Mouse (Mus musculus): ENCODE measurements around the gene Atg4a-ps.

The Atg4a-ps gene

DNA sequence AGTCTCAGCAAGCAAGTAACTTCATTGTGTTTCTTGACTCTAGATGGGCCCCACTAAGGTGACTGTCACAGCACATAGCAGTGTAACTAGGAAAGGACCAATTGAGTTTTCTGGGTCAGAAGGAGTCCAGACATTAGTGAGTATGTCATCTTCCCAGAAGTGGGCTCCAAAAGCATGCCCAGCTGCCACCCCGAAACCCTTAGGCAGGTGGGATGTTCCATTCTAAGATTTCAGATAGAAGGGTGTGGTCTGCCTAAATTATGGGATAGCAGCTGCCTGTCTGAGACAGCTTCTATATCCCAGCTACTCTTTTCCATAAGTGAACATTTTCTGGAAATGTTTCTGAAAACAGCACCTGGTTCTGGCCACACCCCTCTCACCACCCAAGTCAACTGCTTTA lies 11.6 kb downstream of the Atg4a-ps start:
- in situ Hi-C loops (cut with MboI; ENCODE audit: low pct_unique_long_range_greater_than_20kb in 1 of 2, low sequenced_read_pairs in 2 of 2, unreplicated experiment in 1 of 2): no loop called here

DNA sequence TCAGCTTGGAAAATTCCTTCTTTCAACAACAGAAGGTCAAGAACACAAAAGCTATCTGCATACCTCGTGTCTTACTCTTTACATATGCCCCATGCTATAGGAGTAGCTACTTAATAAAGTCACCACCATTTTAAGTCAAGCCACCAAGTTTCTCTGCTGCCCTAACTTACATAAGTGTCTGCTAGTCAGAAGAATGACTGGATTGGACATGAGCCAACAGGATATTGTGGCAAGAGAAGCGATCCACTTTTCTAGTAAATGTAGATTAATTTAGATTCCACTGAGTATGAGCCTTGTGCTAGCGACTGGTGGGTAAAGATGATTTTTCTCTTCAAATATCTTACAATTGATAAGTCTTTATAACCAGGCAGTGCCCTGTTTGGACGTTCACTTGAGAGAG lies 12.0 kb downstream of the Atg4a-ps start:
- in situ Hi-C loops (cut with MboI; ENCODE audit: low pct_unique_long_range_greater_than_20kb in 1 of 2, low sequenced_read_pairs in 2 of 2, unreplicated experiment in 1 of 2): no loop called here

- in situ Hi-C loops (cut with MboI; ENCODE audit: low pct_unique_long_range_greater_than_20kb in 1 of 2, low sequenced_read_pairs in 2 of 2, unreplicated experiment in 1 of 2): no loop called here
Measured at GRCm38 (mm10) chr3:103633124-103633523, 12.7 kb downstream of the Atg4a-ps start.

DNA sequence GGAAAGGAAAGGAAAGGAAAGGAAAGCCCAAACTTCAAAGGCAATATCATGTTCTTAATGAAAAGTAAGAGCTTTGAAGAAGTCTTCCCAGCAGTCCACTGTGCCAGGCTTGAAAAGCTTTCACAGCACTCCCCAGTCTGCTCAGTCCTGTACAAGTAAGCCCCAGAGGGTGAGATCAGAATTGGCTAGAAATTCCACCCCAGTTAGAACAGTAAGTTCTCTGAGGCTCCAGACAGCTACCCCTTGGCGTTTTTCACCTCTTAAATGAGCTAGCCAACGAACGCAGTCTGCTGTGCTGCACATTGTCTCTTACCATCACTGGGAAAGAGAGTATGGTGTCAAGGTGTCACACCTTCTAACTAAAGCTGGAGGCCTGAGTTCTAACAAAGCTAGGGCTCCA lies 18.2 kb downstream of the Atg4a-ps start:
- in situ Hi-C loops (cut with MboI; ENCODE audit: low pct_unique_long_range_greater_than_20kb in 1 of 2, low sequenced_read_pairs in 2 of 2, unreplicated experiment in 1 of 2): loop anchor here in 1 of 2 experiments (5.0 kb wide), 1 partner anchor 110 kb away; the partner anchor contains the start of genes Gm10964 and Olfml3

DNA sequence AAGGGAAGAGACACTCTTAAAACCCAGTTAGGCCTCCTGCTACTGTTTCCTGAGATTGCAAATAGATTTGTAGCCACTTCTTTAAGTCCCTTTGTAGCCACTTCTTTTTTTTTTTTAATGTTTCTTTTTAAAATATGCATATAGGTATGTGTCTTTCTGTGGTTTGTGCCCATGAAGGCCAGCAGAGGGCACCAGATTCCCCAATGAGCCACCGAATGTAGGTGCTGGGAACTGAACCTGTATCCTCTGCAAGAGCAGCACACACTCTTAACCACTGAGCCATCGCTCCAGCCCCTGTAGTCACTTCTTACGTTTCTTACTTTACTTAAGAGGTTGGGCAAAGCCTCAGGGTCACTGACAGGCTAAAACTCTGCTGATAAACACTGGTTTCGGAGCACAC lies 19.4 kb downstream of the Atg4a-ps start:
- in situ Hi-C loops (cut with MboI; ENCODE audit: low pct_unique_long_range_greater_than_20kb in 1 of 2, low sequenced_read_pairs in 2 of 2, unreplicated experiment in 1 of 2): loop anchor here in 1 of 2 experiments (5.0 kb wide), 1 partner anchor 111 kb away; the partner anchor contains the start of genes Gm10964 and Olfml3

- in situ Hi-C loops (cut with MboI; ENCODE audit: low pct_unique_long_range_greater_than_20kb in 1 of 2, low sequenced_read_pairs in 2 of 2, unreplicated experiment in 1 of 2): loop anchor here in 1 of 2 experiments (5.0 kb wide), 1 partner anchor 112 kb away; the partner anchor contains the start of genes Gm10964 and Olfml3
Measured at GRCm38 (mm10) chr3:103625169-103625568, 20.7 kb downstream of the Atg4a-ps start.

GRCm38 (mm10) chr3:103624591-103625051 lies 21.2 kb downstream of the Atg4a-ps start:
- in situ Hi-C loops (cut with MboI; ENCODE audit: low pct_unique_long_range_greater_than_20kb in 1 of 2, low sequenced_read_pairs in 2 of 2, unreplicated experiment in 1 of 2): loop anchor here in 1 of 2 experiments (5.0 kb wide), 1 partner anchor 113 kb away; the partner anchor contains the start of genes Gm10964 and Olfml3

- in situ Hi-C loops (cut with MboI; ENCODE audit: low pct_unique_long_range_greater_than_20kb in 1 of 2, low sequenced_read_pairs in 2 of 2, unreplicated experiment in 1 of 2): no loop called here
Measured at GRCm38 (mm10) chr3:103623893-103624470, 21.9 kb downstream of the Atg4a-ps start.

DNA sequence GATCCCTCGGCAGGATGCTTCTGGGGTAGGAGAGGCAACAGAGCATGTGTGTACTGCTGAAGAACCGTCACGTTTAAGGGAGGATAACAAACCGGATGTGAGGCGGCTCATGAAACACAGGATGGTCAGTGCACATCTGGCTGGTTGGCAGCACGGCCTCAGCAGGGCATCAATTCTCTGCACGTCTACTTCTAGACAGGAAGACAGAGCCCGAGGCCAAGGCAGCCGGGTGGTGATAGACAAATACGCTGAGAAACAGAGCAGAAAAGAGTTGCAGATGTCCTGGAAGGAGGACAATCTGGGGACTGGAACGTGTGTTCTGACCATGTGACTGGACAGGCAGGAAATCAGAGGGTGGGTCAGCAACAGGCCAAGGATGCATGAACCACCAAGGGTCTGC lies 25.8 kb downstream of the Atg4a-ps start:
- in situ Hi-C loops (cut with MboI; ENCODE audit: low pct_unique_long_range_greater_than_20kb in 1 of 2, low sequenced_read_pairs in 2 of 2, unreplicated experiment in 1 of 2): no loop called here

DNA sequence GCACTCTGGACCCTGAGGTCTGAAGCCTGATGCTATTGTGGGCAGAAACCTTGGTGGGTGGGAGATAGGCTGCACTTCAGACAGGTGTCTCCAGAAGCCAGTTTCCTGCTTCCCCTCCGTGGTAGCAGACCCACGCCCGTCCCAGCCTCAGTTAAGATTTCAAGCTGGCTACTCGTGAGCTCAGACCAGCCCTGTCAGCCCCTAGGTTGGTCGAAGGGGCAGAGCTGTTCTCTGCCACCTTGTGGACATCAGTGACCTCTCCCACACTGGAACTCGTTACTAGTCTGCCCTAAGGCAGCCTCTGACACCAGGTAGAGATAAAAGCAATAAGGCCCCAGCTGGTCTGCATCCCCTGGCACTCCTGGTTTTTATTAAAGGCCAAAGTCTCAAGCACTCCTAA lies 28.9 kb downstream of the Atg4a-ps start:
- in situ Hi-C loops (cut with MboI; ENCODE audit: low pct_unique_long_range_greater_than_20kb in 1 of 2, low sequenced_read_pairs in 2 of 2, unreplicated experiment in 1 of 2): no loop called here

GRCm38 (mm10) chr3:103615621-103616020 lies 30.2 kb downstream of the Atg4a-ps start:
- in situ Hi-C loops (cut with MboI; ENCODE audit: low pct_unique_long_range_greater_than_20kb in 1 of 2, low sequenced_read_pairs in 2 of 2, unreplicated experiment in 1 of 2): no loop called here

DNA sequence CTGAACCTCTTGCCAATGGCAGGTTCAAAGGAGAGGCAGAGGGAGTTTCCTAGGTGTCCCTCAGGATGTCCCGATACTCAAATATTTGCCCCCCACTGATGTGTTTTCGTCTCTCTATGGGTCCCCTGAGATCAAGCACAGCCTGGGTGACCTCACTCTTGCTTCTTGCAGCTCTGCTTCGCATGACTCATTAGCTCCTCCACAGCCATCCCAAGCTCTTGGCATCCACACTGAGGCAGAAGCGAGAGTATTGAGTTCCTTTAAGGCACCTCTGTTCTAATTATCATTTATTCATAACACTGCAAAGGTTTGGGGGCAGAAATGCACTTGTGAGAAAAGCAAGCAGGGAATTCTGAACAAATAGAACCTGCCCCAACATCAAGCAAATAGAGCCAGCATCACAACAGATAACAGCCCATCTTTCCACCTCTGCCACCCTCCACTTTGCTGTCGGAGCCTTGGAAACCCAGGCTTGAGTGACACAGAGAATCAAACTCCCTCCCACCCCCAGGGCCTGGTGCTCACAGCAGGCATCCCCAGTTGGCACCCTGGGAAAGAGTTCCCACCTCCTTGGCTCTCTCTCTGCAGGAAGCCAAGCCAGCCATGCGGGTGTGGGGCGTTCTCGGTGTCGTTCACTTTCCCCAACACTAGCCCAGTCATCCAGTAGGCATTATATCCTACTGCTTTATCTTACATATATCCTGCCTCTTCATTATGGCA lies 33.1 kb downstream of the Atg4a-ps start:
- in situ Hi-C loops (cut with MboI; ENCODE audit: low pct_unique_long_range_greater_than_20kb in 1 of 2, low sequenced_read_pairs in 2 of 2, unreplicated experiment in 1 of 2): no loop called here

DNA sequence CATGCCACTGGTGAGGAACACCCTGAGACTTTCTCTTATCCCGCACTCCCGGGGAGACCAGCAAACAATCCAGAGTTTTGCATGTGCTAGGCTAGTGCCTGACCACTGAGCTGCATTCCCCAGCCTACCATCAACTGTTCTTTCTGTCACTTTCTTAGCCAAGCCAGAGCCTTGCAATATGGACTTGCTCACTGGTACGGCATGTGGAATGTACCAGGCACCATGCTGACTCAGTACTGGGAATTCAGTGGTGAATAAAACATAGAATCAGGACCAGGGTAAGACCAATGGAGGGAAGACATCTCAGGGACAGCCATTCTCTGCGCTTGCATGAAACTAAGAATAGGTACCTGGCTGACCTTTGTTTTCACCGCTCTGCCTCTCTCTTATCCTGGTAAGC lies 35.6 kb downstream of the Atg4a-ps start:
- in situ Hi-C loops (cut with MboI; ENCODE audit: low pct_unique_long_range_greater_than_20kb in 1 of 2, low sequenced_read_pairs in 2 of 2, unreplicated experiment in 1 of 2): no loop called here

- in situ Hi-C loops (cut with MboI; ENCODE audit: low pct_unique_long_range_greater_than_20kb in 1 of 2, low sequenced_read_pairs in 2 of 2, unreplicated experiment in 1 of 2): no loop called here
Measured at GRCm38 (mm10) chr3:103606660-103607595, 38.9 kb downstream of the Atg4a-ps start.

DNA sequence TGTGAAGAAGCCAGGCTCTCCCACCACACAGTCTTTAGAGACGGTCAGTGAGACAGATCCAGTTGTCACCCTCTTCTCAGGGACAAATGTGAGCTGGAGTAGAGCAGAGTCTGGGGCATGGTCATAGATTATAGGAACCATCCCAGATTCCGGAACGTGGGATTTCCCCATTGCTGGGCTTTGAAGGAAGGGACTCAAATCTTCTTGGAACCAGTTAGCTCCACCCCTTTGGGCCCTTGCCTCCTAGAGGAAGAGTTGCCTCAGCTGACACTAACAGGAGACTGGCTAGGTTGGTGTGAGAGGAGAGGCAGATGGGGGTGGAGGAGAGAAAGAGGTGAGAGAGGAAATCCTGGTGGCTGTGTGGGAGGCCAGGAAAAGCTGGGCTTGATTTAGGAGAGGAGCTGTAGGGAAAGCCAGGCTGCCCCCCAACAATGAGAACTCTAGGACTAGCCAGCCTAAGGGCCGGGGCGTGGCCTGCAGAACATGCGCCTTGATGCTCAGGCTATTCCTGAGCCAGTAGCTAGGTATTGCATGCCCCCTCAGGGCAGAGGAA lies 39.7 kb downstream of the Atg4a-ps start:
- in situ Hi-C loops (cut with MboI; ENCODE audit: low pct_unique_long_range_greater_than_20kb in 1 of 2, low sequenced_read_pairs in 2 of 2, unreplicated experiment in 1 of 2): no loop called here

DNA sequence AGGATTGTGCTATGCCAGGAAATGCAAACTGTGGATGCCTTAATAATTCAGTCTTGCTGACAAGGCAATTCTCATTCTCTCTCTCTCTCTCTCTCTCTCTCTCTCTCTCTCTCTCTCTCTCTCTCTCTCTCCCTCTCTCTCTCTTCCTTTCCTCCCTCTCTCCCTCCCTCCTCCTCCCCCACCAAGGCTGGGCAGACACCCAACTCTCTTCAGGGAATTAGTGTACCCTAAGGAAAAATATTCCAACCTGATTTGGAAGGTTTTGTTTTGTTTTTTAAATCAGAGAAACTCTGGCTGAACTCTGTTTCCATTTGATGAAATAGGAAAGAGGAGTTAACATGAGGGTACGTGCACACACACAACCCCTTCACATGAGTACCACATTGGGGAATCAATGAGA lies 44.3 kb downstream of the Atg4a-ps start:
- in situ Hi-C loops (cut with MboI; ENCODE audit: low pct_unique_long_range_greater_than_20kb in 1 of 2, low sequenced_read_pairs in 2 of 2, unreplicated experiment in 1 of 2): no loop called here

DNA sequence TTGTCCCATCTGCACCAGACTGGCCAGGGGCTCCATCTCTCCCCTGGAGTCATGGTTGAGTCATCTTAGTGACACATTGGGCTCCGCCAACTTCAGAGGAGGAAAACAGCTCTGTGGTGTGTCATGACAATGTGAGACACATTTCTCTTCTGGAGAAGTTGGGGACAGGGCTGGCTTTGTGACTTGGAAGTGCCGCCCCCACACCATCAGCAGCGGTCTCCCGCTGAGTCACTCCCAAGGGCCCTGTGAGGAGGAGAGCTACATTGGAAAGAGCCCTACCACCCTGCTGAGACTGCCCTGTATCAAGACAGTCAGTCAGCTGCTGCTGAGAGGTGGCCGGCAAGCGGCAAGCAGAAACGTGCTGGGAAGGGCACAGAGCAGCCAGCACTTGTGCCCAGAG lies 44.9 kb downstream of the Atg4a-ps start:
- in situ Hi-C loops (cut with MboI; ENCODE audit: low pct_unique_long_range_greater_than_20kb in 1 of 2, low sequenced_read_pairs in 2 of 2, unreplicated experiment in 1 of 2): no loop called here

DNA sequence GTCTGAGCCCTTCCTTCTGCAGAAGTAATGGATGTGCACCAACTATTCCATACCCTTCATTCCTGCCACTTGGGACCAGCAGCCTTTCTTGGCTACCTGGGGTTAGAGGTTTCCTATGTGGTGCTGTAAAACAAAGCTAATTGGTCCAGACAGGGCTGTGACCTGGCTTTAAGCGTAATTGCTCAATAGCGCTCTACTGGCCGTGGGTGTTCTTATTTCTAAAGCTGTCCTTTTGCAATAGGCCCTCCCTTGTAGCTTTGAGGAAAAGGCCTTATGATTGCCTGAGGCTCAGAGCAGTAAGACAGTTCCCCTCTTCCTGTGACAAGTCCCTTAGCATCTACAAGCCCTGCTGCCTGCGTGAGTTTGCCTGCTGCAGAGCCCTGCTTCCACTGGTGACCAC lies 48.3 kb downstream of the Atg4a-ps start:
- in situ Hi-C loops (cut with MboI; ENCODE audit: low pct_unique_long_range_greater_than_20kb in 1 of 2, low sequenced_read_pairs in 2 of 2, unreplicated experiment in 1 of 2): no loop called here
